Mouse (Mus musculus) bone marrow, adult 2 months (tissue): ENCODE data around the gene Zfp28. TPM values are rescaled to one million over a fixed set of nuclear protein-coding genes. Genes with fewer than 3 reads are reported as not detected.

Experiments used
- H3K27ac ChIP-seq: fragments of 200-500 bp; 2 replicates; pipeline ENCODE4 v1.5.1; 2012; ENCODE audit warnings: low read depth, mild to moderate bottlenecking, control low read depth, inconsistent platforms, low read length; ENCODE audit not compliant: control insufficient read depth, poor library complexity, insufficient read depth
- H3K4me1 ChIP-seq: fragments of 200-500 bp; 2 replicates; pipeline ENCODE4 v1.6.1; 2011; ENCODE audit warnings: low read length; ENCODE audit not compliant: control insufficient read depth, insufficient read depth
- H3K4me3 ChIP-seq: fragments of 200-500 bp; replicated peaks from 2 replicates; pipeline ENCODE3; 2011; ENCODE audit warnings: mild to moderate bottlenecking, low read depth, low read length, control low read depth; ENCODE audit not compliant: control insufficient read depth
- CTCF ChIP-seq: fragments of 200-500 bp; IDR thresholded peaks from 2 replicates; pipeline ENCODE4 v1.5.1; 2011; ENCODE audit warnings: low read length, control low read depth; ENCODE audit not compliant: control insufficient read depth, insufficient read depth
- POLR2A ChIP-seq: fragments of 200-500 bp; IDR thresholded peaks from 2 replicates; pipeline ENCODE4 v1.6.1; 2011; ENCODE audit warnings: low read depth, mild to moderate bottlenecking, control low read depth, low read length, borderline replicate concordance; ENCODE audit not compliant: control insufficient read depth
- WGBS: fragments of 180-500 bp; shearing (Covaris S2); methylation state at CpG from one replicate; pipeline ENCODE4 v1.1.7; 2018; 5-methylcytosine and 5-hydroxymethylcytosine counted together
- polyA plus RNA-seq: library from polyadenylated mRNA; stranded (reverse); fragments of >200 nt; gene quantifications from 2 replicates; pipeline ENCODE4 v1.2.4, GENCODE M21; 2011; ENCODE audit warnings: low replicate concordance; ENCODE audit not compliant: missing spikeins, insufficient read depth, insufficient read length

The Zfp28 gene
- polyA plus RNA-seq, 1 experiment = 1.2 TPM

- TF ChIP-seq CTCF (0 out of 2 replicates have a peak, but pooled peaks have one; percentile 15), POLR2A (no peak)
- 85% methylated on average over 3 of the region's 3 CpGs for WGBS
- no peak overlapping the region for H3K4me3 ChIP-seq
Measured at GRCm38 (mm10) chr7:6429381-6429780, 46.3 kb downstream of the Zfp28 start.

GRCm38 (mm10) chr7:6430342-6430741 is 47.2 kb downstream of the Zfp28 start:
- Histone ChIP-seq H3K4me1 (no peaks in the 10 kb centered on the region), H3K27ac (no peak overlapping the region), H3K4me3 (no peak overlapping the region)
- 23% methylated on average over 2 of the region's 2 CpGs for WGBS
- TF ChIP-seq CTCF (peak; percentile 70), POLR2A (no peak)

More at GRCm38 (mm10) chr7:6429381-6429780, 46.3 kb downstream of the Zfp28 start:
- H3K27ac ChIP-seq = no peak overlapping the region
- no peaks in the 10 kb centered on the region for H3K4me1 ChIP-seq

GRCm38 (mm10) chr7:6438388-6438787 is 55.3 kb downstream of the Zfp28 start, which contains the start of gene Olfr1344:
TSS of gene Olfr1344 (plus strand) at chr7:6438688.
- Histone ChIP-seq H3K4me1 (no peaks in the 10 kb centered on the region), H3K27ac (no peak within 1 kb of the TSS), H3K4me3 (no peak within 1 kb of the TSS)
- 49% methylated on average over 3 of the region's 3 CpGs for WGBS
- no peak for TF ChIP-seq CTCF
- TF ChIP-seq POLR2A = no peak

GRCm38 (mm10) chr7:6441173-6441572 is 58.1 kb downstream of the Zfp28 start:
- no peak overlapping the region for H3K27ac ChIP-seq
- no peaks in the 10 kb centered on the region for H3K4me1 ChIP-seq
- WGBS = 64% methylated on average over 2 of the region's 2 CpGs
- H3K4me3 ChIP-seq = no peak overlapping the region
- TF ChIP-seq CTCF (no peak), POLR2A (no peak)

Other genes starting within 250 kb of the Zfp28 start
- gene Zfp787, start 227.3 kb upstream of the Zfp28 start, polyA plus RNA-seq = 15.3 and 38.1 TPM in 2 replicates
- 9.5 and 14.9 TPM in 2 replicates for gene Zfp444, start 211.1 kb upstream of the Zfp28 start, polyA plus RNA-seq
- gene Galp, start 186.2 kb upstream of the Zfp28 start, polyA plus RNA-seq = not detected in 2 replicates
- not detected in 2 replicates for gene Zscan5b, start 161.0 kb upstream of the Zfp28 start, polyA plus RNA-seq
- gene Epp13, start 130.6 kb upstream of the Zfp28 start, polyA plus RNA-seq = not detected in 2 replicates
- gene Zfp667, start 96.7 kb upstream of the Zfp28 start, polyA plus RNA-seq = 1.2 TPM in 1 of 2 replicates, not detected in the other
- 1.0 TPM in 1 of 2 replicates, not detected in the other for gene Zfp583, start 52.0 kb upstream of the Zfp28 start, polyA plus RNA-seq
- not detected in 2 replicates for gene Gm3854, start 39.5 kb upstream of the Zfp28 start, polyA plus RNA-seq
- 0.45 and 1.0 TPM in 2 replicates for gene Zfp78, start 20.0 kb upstream of the Zfp28 start, polyA plus RNA-seq
- not detected in 2 replicates for gene Smim17, start 15.4 kb downstream of the Zfp28 start, polyA plus RNA-seq
- not detected in 2 replicates for gene Gm20715, start 27.0 kb downstream of the Zfp28 start, polyA plus RNA-seq
- gene Olfr1344, start 55.4 kb downstream of the Zfp28 start, polyA plus RNA-seq = not detected in 2 replicates
- gene Olfr1336, start 72.9 kb downstream of the Zfp28 start, polyA plus RNA-seq = 0.14 TPM in 1 of 2 replicates, not detected in the other
- 0.27 TPM in 1 of 2 replicates, not detected in the other for gene Olfr1346, start 83.8 kb downstream of the Zfp28 start, polyA plus RNA-seq
- gene Olfr5, start 103.6 kb downstream of the Zfp28 start, polyA plus RNA-seq = not detected in 2 replicates
- gene Olfr1347, start 116.5 kb downstream of the Zfp28 start, polyA plus RNA-seq = not detected in 2 replicates
- gene Olfr1348, start 125.5 kb downstream of the Zfp28 start, polyA plus RNA-seq = not detected in 2 replicates
- gene Olfr1349, start 139.7 kb downstream of the Zfp28 start, polyA plus RNA-seq = not detected in 2 replicates
- not detected in 2 replicates for gene Olfr1350, start 181.5 kb downstream of the Zfp28 start, polyA plus RNA-seq